Mouse (Mus musculus): ENCODE data around the gene Fancm.
"Not testable (repeated sequence)": the region's sequence is repeated elsewhere in the genome, so short reads cannot be mapped to it uniquely, and the experiment has no call there.

Fancm gene

DNA sequence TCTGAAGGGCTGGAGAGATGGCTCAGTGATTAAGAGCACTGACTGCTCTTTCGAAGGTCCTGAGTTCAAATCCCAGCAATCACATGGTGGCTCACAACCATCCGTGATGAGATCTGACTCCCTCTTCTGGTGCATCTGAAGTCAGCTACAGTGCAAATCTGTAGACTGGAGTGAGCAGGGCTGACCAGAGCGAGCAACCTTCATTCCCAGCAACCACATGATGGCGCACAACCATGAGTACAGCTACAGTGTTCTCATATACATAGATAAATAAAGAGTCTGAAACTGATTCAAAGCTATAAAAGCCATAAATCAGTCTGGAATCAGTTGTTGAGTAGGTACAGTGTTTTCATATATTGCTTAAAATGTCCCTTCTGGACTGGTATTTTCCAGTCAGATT, 60.7 kb downstream of the Fancm start:
- not testable (repeated sequence) for DNase-seq

DNA sequence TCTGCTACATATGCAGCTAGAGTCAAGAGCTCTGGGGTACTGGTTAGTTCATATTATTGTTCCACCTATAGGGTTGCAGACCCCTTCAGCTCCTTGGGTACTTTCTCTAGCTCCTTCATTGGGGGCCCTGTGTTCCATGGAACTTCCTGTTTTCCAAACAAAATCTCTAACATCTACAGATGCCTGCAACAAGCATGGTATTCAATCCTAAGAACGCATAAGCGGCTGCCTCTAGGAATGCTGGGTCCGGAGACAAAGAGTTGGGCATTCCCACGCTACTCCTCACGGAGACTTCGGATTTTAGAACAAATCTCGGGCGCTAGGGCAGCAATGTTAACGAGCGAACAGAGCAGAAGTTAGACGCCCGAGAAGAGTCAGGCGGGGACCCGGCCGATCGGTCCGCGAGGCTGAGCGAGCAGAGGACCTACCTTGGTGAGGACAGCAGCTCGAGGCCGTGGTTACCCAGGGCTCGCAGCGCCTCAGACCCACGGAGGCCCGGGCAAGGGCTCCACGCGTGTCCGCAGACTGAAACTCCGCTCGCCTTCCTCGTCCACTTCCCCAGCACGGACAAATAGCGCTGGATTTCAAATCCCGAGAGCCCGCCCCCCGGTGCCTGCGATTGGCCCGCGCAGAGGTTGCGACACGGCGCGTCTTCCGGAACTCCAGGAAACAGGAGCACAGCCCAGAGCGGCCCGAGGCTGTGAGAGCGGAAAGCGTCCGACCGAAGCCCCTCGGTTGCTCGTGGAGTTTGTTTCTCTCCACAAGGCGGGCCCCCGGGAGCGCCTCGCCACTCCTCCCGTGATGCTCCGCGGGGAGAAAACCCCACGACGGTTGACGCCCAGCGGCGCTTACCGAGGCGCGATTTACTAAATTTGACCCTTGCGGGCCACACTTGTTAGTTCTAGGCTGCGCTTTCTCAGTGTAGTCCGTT, 96.9 kb downstream of the Fancm start, which contains the start of gene Mis18bp1:
TSS of gene Mis18bp1 (minus strand) at position 584 of the 931 bp plus-strand sequence.
- DNase-seq: peak; percentile 97

DNA sequence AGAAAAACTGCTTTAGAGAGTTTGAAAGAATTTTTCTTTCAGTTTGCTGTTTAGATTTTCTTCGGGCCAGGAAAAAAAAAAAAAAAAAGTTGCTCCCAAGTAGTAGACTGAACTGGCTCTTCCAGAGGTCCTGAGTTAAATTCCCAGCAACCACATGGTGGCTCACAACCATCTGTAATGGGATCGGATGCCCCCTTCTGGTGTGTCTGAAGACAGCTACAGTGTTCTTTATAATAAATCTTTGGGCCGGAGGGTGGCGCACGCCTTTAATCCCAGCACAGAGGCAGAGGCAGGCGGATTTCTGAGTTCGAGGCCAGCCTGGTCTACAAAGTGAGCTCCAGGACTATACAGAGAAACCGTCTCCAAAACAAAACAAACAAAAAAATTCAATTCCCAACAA, 97.6 kb downstream of the Fancm start:
- DNase-seq: peak; percentile 68 to 70

DNA sequence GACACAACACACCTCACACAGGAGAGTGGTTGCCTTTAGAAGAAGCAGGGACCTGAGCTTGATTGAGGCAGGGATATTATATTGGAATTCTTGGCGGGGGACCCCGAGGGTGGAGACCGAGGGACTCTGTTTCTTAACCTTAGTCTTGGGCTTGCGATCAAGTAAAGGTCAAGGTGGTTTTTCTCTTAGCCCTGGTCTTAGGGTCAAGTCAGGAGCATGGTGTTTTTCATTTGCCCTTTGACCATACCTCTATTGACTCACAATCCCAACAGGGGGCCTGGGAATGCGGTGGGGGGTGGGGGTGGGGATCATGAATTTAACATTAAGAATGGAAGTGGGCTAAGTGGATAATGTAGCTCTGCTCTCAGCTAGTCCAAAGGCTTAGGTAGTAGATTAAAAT, 98.3 kb downstream of the Fancm start:
- DNase-seq: peak in 1 of 2 experiments; percentile 8
